Mouse (Mus musculus) heart, postnatal 0 days (tissue): ENCODE results near the gene Stx1a. TPM values are rescaled to one million over a fixed set of nuclear protein-coding genes. Genes with fewer than 3 reads are reported as not detected.
A peak's percentile ranks its signal among the peaks of the same experiment; 100 is the strongest.

Experiments
- ATAC-seq: fragments of 200-750 bp; cut with Nextera tagmentation; 2 replicates; pipeline ENCODE4 v1.8.0; 2017; ENCODE audit warnings: low read depth, moderate number of reproducible peaks, moderate library complexity; ENCODE audit not compliant: insufficient read depth
- DNase-seq: peaks from one replicate; pipeline ENCODE4 v3.0.0-alpha.2; 2016; ENCODE audit warnings: low spot score
- H3K27ac ChIP-seq: fragments of 300-500 bp; sonication (generic); 2 replicates; pipeline ENCODE4 v1.5.1; 2014; ENCODE audit warnings: low read depth, mild to moderate bottlenecking
- H3K27me3 ChIP-seq: fragments of 300-500 bp; sonication (generic); 2 replicates; pipeline ENCODE4 v1.6.1; 2014; ENCODE audit warnings: low read length, mixed read lengths; ENCODE audit not compliant: control insufficient read depth, insufficient read depth
- H3K36me3 ChIP-seq: fragments of 300-500 bp; sonication (generic); replicated peaks from 2 replicates; pipeline ENCODE4 v1.6.1; 2014; ENCODE audit warnings: low read length, mixed read lengths; ENCODE audit not compliant: control insufficient read depth, insufficient read depth
- H3K4me1 ChIP-seq: fragments of 300-500 bp; sonication (generic); 2 replicates; pipeline ENCODE4 v1.6.1; 2014; ENCODE audit warnings: antibody characterized with exemption; ENCODE audit not compliant: control insufficient read depth, insufficient read depth
- H3K4me2 ChIP-seq: fragments of 300-500 bp; sonication (generic); 2 replicates; pipeline ENCODE4 v1.6.1; 2014; ENCODE audit warnings: low read depth, mild to moderate bottlenecking, low read length, moderate library complexity
- H3K4me3 ChIP-seq: fragments of 300-500 bp; sonication (generic); 2 replicates; pipeline ENCODE4 v1.5.1; 2014; ENCODE audit warnings: low read depth, low read length
- H3K9ac ChIP-seq: fragments of 300-500 bp; sonication (generic); replicated peaks from 2 replicates; pipeline ENCODE4 v1.6.1; 2014; ENCODE audit warnings: low read depth, low read length, mixed read lengths
- H3K9me3 ChIP-seq: fragments of 300-500 bp; sonication (generic); replicated peaks from 2 replicates; pipeline ENCODE4 v1.6.1; 2016; ENCODE audit warnings: low read length; ENCODE audit not compliant: control insufficient read depth
- CTCF ChIP-seq: IDR thresholded peaks from 2 replicates; pipeline ENCODE4 v1.5.1; 2016; ENCODE audit warnings: antibody characterized with exemption, control low read depth, low read depth
- EP300 ChIP-seq: IDR thresholded peaks from 2 replicates; pipeline ENCODE4 v1.6.1; 2016; ENCODE audit warnings: antibody characterized with exemption, low read depth
- WGBS: fragments of 180-500 bp; shearing (Covaris S2); extraction: QIAGEN DNeasy Blood & Tissue Kit; methylation state at CpG from one replicate; pipeline ENCODE4 v1.1.7; 2014; 5-methylcytosine and 5-hydroxymethylcytosine counted together
- polyA plus RNA-seq: library from polyadenylated mRNA; unstranded; fragments of >200 nt; fragmentation: Nextera tagmentation; extraction: Ambion mirVana; gene quantifications from 2 replicates; pipeline ENCODE4 v1.2.1, GENCODE M21; 2015
- total RNA-seq: library from RNA; depleted of rRNA; stranded (reverse); fragments of >200 nt; gene quantifications from 2 replicates; pipeline ENCODE4 v1.2.3, GENCODE M21; 2014; ENCODE audit warnings: low replicate concordance

Gene Stx1a
- total and polyA plus RNA-seq, 2 experiments from 2014 or later: 2.3 to 2.5 TPM

DNA sequence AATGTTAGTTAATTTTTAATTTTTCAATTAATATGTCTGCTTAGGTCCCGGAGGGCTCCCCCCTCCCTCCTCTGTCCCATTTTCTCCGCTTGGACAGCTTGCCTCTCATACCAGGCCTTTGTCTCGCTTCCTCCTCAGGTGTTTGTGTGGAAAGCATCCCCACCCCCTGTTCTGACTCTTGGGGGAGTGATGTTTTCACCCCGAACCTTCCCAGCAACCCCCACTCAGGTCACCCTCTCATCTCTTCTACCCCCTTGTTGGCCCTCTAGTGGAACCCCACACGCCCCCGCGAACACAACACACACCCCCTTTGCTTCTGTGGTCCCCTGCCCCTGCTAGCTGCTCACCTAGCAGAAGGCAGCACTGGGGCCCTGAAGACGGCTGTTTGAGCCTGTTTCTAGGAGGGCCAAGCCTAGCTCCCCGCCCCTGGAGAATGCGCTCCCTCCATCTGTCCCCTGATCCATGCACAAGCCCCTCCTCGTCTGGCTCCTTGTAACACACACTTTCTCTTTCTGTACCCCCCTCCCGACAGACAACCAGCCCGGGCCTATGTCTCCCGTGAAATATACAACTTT is 53.7 kb downstream of the Stx1a start:
- no peak for TF ChIP-seq CTCF
- TF ChIP-seq EP300: no peak
- DNase-seq: no peak
- no peak for ATAC-seq
- H3K36me3 ChIP-seq: no peaks in the 10 kb centered on the region
- peak overlapping the region; percentile 92 for H3K4me2 ChIP-seq
- H3K9me3 ChIP-seq: no peaks in the 10 kb centered on the region
- peak overlapping the region; percentile 81 for H3K4me3 ChIP-seq
- H3K27ac ChIP-seq: no peak overlapping the region
- 0 out of 2 replicates have a peak overlapping the region, but pooled peaks have one; percentile 79 for H3K9ac ChIP-seq
- no peaks in the 10 kb centered on the region for H3K27me3 ChIP-seq
- WGBS: 35% methylated on average over 14 of the region's 14 CpGs
- H3K4me1 ChIP-seq: no peaks in the 10 kb centered on the region

DNA sequence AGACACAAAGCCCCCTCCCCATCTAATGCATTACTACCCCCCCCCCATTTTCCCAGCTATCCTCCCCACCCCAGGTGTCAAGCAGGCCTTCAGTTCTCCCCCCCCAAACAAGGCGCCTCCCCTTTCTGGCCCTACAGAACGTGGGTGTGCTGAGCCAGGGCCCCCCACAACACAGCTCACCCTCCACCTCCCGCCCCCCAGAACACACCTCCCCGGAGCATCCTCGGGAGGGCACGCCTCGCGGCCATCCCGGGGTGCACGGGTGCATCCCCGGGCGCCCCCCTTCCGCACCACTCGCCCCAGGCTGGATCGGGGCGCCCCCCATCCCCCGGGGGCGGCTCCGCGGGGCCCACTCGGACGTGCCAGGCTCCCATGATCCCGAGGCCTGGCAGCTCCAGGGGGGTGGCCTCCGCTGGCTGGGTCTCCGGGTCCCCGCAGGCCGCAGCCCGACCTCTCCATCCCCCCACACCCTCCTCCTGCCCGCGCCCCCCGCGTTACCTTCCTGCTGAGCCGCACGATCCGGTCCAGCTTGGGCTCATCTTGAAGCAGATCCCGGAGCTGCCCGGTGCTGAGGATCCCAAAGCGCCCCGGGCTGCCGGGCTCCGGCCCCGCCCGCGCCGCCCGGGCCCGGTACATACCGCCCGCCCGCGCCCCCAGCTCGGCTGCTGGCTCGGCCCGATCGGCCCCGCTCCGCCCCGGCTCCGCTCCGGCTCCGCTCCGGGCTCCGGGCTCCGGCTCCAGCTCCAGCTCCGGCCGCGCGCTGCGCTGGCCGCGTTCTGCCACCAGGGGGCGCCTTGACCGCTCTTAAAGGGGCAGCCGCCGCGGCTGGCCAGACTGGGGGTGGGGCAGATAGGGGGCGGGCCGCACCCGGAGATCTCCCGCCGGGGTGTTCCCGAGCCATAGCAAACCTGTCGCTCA is 54.5 kb downstream of the Stx1a start, which contains the start of gene Vps37d:
Gene Vps37d (minus strand): TSS at position 703 of the 918 bp plus-strand sequence.
- WGBS: 3% methylated on average over 76 of the region's 83 CpGs
- Histone ChIP-seq H3K9ac (peak within 1 kb of the TSS; percentile 79), H3K4me3 (peak within 1 kb of the TSS; percentile 81), H3K27me3 (no peaks in the 10 kb centered on the region), H3K36me3 (no peaks in the 10 kb centered on the region), H3K27ac (no peak within 1 kb of the TSS), H3K4me1 (no peaks in the 10 kb centered on the region), H3K4me2 (peak within 1 kb of the TSS; percentile 92), H3K9me3 (no peaks in the 10 kb centered on the region)
- no peak for TF ChIP-seq EP300
- peak; percentile 72 for TF ChIP-seq CTCF
- peak; percentile 74 for DNase-seq
- ATAC-seq: peak; percentile 90

DNA sequence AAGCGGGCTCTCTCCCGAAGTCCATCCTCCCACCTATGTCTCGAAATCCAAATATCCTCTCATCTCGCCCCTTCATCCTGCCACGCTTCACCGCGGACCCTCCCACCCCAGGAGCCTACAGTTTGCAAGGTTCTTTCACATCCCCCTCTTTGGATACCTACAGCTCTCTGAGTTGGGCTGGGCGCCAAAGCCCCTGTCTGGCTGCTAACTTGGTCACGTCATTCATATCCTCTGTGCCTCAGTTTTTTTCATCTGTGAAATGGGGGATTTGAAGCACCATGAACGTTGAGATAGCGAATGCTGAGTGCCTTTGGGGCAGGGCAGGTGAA is 55.2 kb downstream of the Stx1a start:
- Histone ChIP-seq H3K4me2 (peak overlapping the region; percentile 92), H3K9me3 (no peaks in the 10 kb centered on the region), H3K4me3 (peak overlapping the region; percentile 81), H3K27me3 (no peaks in the 10 kb centered on the region), H3K4me1 (no peaks in the 10 kb centered on the region), H3K27ac (no peak overlapping the region), H3K36me3 (no peaks in the 10 kb centered on the region), H3K9ac (no peak overlapping the region)
- ATAC-seq (no peak), DNase-seq (no peak)
- TF ChIP-seq EP300 (no peak), CTCF (no peak)
- WGBS: 3% methylated on average over 11 of the region's 11 CpGs

DNA sequence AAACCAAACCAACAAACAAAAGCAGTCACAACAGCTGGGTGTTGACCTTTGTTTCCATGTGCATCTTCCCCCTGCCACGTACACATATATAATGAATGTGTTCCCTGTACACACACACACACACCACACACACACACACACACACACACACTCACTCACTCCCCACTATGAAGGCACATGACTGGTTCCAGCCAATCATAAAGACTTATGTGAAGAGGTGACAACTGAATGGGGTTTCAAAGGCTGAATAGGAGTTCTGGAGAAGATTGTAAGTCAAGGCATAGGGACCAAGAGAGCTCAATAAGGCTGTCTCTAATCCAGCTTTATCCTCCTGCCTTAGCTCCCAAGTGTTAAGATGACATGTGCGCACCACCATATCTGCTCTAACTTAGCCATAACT is 56.3 kb downstream of the Stx1a start:
- Histone ChIP-seq H3K36me3 (no peaks in the 10 kb centered on the region), H3K27me3 (peaks cover 6% of the 10 kb centered on the region; the same call in 1 of the 2 replicates), H3K4me1 (no peaks in the 10 kb centered on the region), H3K27ac (no peak overlapping the region), H3K4me3 (no peak overlapping the region), H3K4me2 (no peak overlapping the region), H3K9me3 (no peaks in the 10 kb centered on the region), H3K9ac (no peak overlapping the region)
- ATAC-seq (no peak), DNase-seq (no peak)
- TF ChIP-seq CTCF (no peak), EP300 (no peak)
- 90% methylated on average over 2 of the region's 2 CpGs for WGBS

DNA sequence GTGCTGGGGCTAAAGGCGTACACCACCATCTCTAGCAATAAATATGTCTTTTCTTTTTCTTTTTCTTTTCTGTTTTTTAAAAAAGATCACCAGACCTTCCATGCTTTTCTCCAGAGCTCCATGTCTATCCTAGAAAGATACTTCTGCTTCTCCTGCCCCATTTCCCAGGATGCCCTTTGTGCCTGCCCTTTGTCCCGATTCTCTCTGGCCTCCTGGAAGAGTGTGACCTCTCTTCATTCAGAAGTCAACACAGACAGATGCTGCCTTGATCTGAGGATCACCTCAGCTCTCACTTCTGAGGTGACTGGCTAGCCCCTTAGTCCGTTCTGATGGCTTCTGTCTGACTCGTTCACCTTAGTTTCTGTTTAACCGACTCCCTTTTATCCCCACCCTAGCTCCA is 57.3 kb downstream of the Stx1a start:
- ATAC-seq (no peak), DNase-seq (no peak)
- peaks cover 6% of the 10 kb centered on the region; the same call in 1 of the 2 replicates for H3K27me3 ChIP-seq
- H3K4me3 ChIP-seq: no peak overlapping the region
- no peak overlapping the region for H3K4me2 ChIP-seq
- no peaks in the 10 kb centered on the region for H3K36me3 ChIP-seq
- no peak overlapping the region for H3K27ac ChIP-seq
- no peaks in the 10 kb centered on the region for H3K4me1 ChIP-seq
- no peak overlapping the region for H3K9ac ChIP-seq
- no peaks in the 10 kb centered on the region for H3K9me3 ChIP-seq
- TF ChIP-seq CTCF: no peak
- no peak for TF ChIP-seq EP300
- WGBS: 84% methylated on average over 5 of the region's 5 CpGs
